25 mouse cellular contexts compared by ENCODE assay signal in genomic region chr17:5168640-5169039, GRCm38 (mm10).
A peak's percentile ranks its signal among the peaks of the same experiment; 100 is the strongest.
DNase-seq lines count a peak whose midpoint lies in the region; ATAC-seq and TF ChIP-seq lines count a peak whose summit lies in the region.
"Had no signal": no experiment of that assay in that cellular context is flagged by ENCODE, and none has a peak within 500 bp of the region (broad histone marks: within the 10 kb centered on the region; RNA-seq: fewer than 3 reads in every experiment).

No protein-coding gene starts in this region.

- ATAC-seq in neural tube, embryonic 13.5 days (ENCODE audit: low read depth), result no peak
- ATAC-seq in neural tube, embryonic 15.5 days (ENCODE audit: low FRiP score), result no peak
- ATAC-seq: forebrain, postnatal 0 days; intestine, embryonic 16.5 days had no signal

- no peak overlapping the region for H3K9ac ChIP-seq in heart, adult 2 months (ENCODE audit: low read depth, low read length)
- H3K9ac ChIP-seq in neural tube, embryonic 13.5 days, result no peak overlapping the region
- no peak overlapping the region for H3K9ac ChIP-seq in neural tube, embryonic 15.5 days (replicated peaks)
- H3K9ac ChIP-seq: embryonic facial prominence, embryonic 15.5 days; forebrain, embryonic 12.5 days; forebrain, postnatal 0 days; limb, embryonic 12.5 days; liver, embryonic 15.5 days; lung, embryonic 14.5 days had no signal

- intact Hi-C loops in heart, adult 2 months (cut with DNase I), result no loop called here

- H3K4me1 ChIP-seq in heart, adult 2 months (ENCODE audit: control insufficient read depth, insufficient read depth, low read length), result peaks cover 20% of the 10 kb centered on the region
- peaks cover 64% of the 10 kb centered on the region for H3K4me1 ChIP-seq in neural tube, embryonic 13.5 days (replicated peaks)
- H3K4me1 ChIP-seq in neural tube, embryonic 15.5 days, result peaks cover 48% of the 10 kb centered on the region

- no peaks in the 10 kb centered on the region for H3K9me3 ChIP-seq in neural tube, embryonic 13.5 days
- no peaks in the 10 kb centered on the region for H3K9me3 ChIP-seq in neural tube, embryonic 15.5 days (replicated peaks)
- H3K9me3 ChIP-seq: embryonic facial prominence, embryonic 10.5 days; embryonic facial prominence, embryonic 15.5 days; forebrain, embryonic 12.5 days; limb, embryonic 12.5 days; liver, embryonic 15.5 days had no signal

- WGBS in heart, adult 2 months, result 79% methylated on average over 7 of the region's 7 CpGs
- 89% methylated on average over 7 of the region's 7 CpGs for WGBS in neural tube, embryonic 13.5 days
- WGBS in neural tube, embryonic 15.5 days, result 79% methylated on average over 7 of the region's 7 CpGs

- H3K36me3 ChIP-seq in heart, adult 2 months (ENCODE audit: control insufficient read depth, insufficient read depth, low read length), result peaks cover 3% of the 10 kb centered on the region; the same call in 1 of the 2 replicates
- no peaks in the 10 kb centered on the region for H3K36me3 ChIP-seq in neural tube, embryonic 13.5 days
- H3K36me3 ChIP-seq in neural tube, embryonic 15.5 days, result no peaks in the 10 kb centered on the region
- H3K36me3 ChIP-seq: embryonic facial prominence, embryonic 10.5 days; embryonic facial prominence, embryonic 15.5 days; forebrain, embryonic 12.5 days; limb, embryonic 12.5 days; liver, embryonic 15.5 days had no signal

- TF ChIP-seq POLR2A in heart, adult 2 months (IDR thresholded peaks at IDR 0.05; ENCODE audit: insufficient read depth, low read depth, low read length), result no peak

- no peak overlapping the region for H3K4me2 ChIP-seq in neural tube, embryonic 13.5 days
- no peak overlapping the region for H3K4me2 ChIP-seq in neural tube, embryonic 15.5 days
- H3K4me2 ChIP-seq: embryonic facial prominence, embryonic 15.5 days; forebrain, embryonic 12.5 days; heart, embryonic 11.5 days; limb, embryonic 12.5 days; liver, embryonic 15.5 days; lung, embryonic 14.5 days had no signal

- no peak overlapping the region for H3K4me3 ChIP-seq in heart, adult 2 months
- H3K4me3 ChIP-seq in layer of hippocampus, adult 2 months, result no peak overlapping the region
- no peak overlapping the region for H3K4me3 ChIP-seq in neural tube, embryonic 13.5 days
- H3K4me3 ChIP-seq in neural tube, embryonic 15.5 days (replicated peaks), result no peak overlapping the region
- H3K4me3 ChIP-seq: embryonic facial prominence, embryonic 10.5 days; embryonic facial prominence, embryonic 15.5 days; forebrain, embryonic 12.5 days; limb, embryonic 12.5 days; liver, embryonic 15.5 days had no signal

- H3K79me2 ChIP-seq in heart, adult 2 months (replicated peaks; ENCODE audit: control insufficient read depth, insufficient read depth, low read length), result peaks cover 13% of the 10 kb centered on the region

- DNase-seq in heart, adult 11 months, result peak; percentile 74
- no peak for DNase-seq in heart, adult 2 months
- DNase-seq in layer of hippocampus, adult 2 months (ENCODE audit: low spot score in 2 of 2), result no peak
- DNase-seq in layer of hippocampus, adult 8-10 months (ENCODE audit: low spot score in 2 of 2), result no peak
- peak; percentile 32 for DNase-seq in thymus, postnatal 4 days
- DNase-seq: adrenal gland, adult 8-10 months; cerebellum, adult 8-10 months; cerebellum, postnatal 25 days; forebrain, postnatal 0 days; kidney, adult 8-10 months; kidney, postnatal 4 days; layer of hippocampus, adult 9-11 months; lung, embryonic 14.5 days; lung, postnatal 14 days had no signal

- H3K27me3 ChIP-seq in heart, adult 2 months (ENCODE audit: control insufficient read depth, insufficient read depth, low read length), result no peaks in the 10 kb centered on the region
- H3K27me3 ChIP-seq in neural tube, embryonic 13.5 days, result no peaks in the 10 kb centered on the region
- H3K27me3 ChIP-seq in neural tube, embryonic 15.5 days (replicated peaks), result no peaks in the 10 kb centered on the region
- H3K27me3 ChIP-seq: CH12.LX; embryonic facial prominence, embryonic 15.5 days; forebrain, embryonic 12.5 days; limb, embryonic 12.5 days; liver, embryonic 15.5 days had no signal

- no peak overlapping the region for H3K27ac ChIP-seq in heart, adult 2 months
- peak overlapping the region; percentile 29; the same call in 1 of the 2 replicates for H3K27ac ChIP-seq in layer of hippocampus, adult 2 months
- H3K27ac ChIP-seq in neural tube, embryonic 13.5 days (replicated peaks), result peak overlapping the region; percentile 33; the same call in 1 of the 2 replicates
- H3K27ac ChIP-seq in neural tube, embryonic 15.5 days (replicated peaks), result no peak overlapping the region
- H3K27ac ChIP-seq: embryonic facial prominence, embryonic 10.5 days; embryonic facial prominence, embryonic 15.5 days; forebrain, embryonic 12.5 days; kidney, postnatal 0 days; limb, embryonic 12.5 days; liver, embryonic 15.5 days had no signal

- TF ChIP-seq CTCF in heart, adult 2 months (IDR thresholded peaks at IDR 0.05), result no peak
- no peak for TF ChIP-seq CTCF in layer of hippocampus, adult 2 months (conservative IDR thresholded peaks at IDR 0.05)

- TF ChIP-seq EP300 in heart, adult 2 months (IDR thresholded peaks at IDR 0.05; ENCODE audit: insufficient read depth, low read depth, low read length), result no peak

Comparison
In these comparisons a context has a peak if more than half of its experiments do, and no peak if none do; other contexts are left out.
1. DNase-seq: peak in heart, adult 11 months (single experiment) and thymus, postnatal 4 days (single experiment); none in heart, adult 2 months (0 of 2), layer of hippocampus, adult 2 months (0 of 2) and layer of hippocampus, adult 8-10 months (0 of 2).
2. H3K27ac ChIP-seq: peak in layer of hippocampus, adult 2 months (single experiment) and neural tube, embryonic 13.5 days (single experiment); none in heart, adult 2 months (single experiment) and neural tube, embryonic 15.5 days (single experiment).